ENCODE assay signal across 25 mouse cellular contexts in the genomic region with DNA sequence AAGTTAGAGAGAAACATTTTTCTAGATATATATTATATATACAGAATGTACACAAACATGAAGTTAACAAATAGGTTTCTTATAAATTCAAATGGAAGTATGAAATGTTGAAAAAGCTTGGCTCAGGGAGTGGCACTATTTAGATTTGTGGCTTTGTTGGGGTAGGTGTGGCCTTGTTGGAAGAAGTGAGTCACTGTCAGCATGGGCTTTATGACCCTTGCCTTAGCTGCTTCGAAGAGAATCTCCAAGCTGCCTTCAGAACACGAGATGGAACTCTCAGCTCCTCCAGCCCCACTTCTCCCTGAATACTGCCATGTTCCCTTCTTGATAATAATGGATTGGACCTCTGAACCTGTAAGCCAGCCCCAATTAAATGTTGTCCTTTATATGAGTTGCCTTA.
A peak's percentile ranks its signal among the peaks of the same experiment; 100 is the strongest.
DNase-seq lines count a peak whose midpoint lies in the region; ATAC-seq and TF ChIP-seq lines count a peak whose summit lies in the region.
"Had no signal": no experiment of that assay in that cellular context is flagged by ENCODE, and none has a peak within 500 bp of the region (broad histone marks: within the 10 kb centered on the region; RNA-seq: fewer than 3 reads in every experiment).

No protein-coding gene starts in this region.

- no peak overlapping the region for H3ac ChIP-seq in C2C12 (ENCODE audit: control insufficient read depth, insufficient read length, low read depth)

- ATAC-seq in CD4-positive, CD25-positive, alpha-beta regulatory T cell, adult 4 months: no peak
- ATAC-seq: forebrain, embryonic 14.5 days; forebrain, embryonic 16.5 days had no signal

- no peaks in the 10 kb centered on the region for H3K27me3 ChIP-seq in C2C12 (ENCODE audit: control insufficient read depth, insufficient read depth, insufficient read length)
- H3K27me3 ChIP-seq: CH12.LX; embryonic facial prominence, embryonic 13.5 days; embryonic facial prominence, embryonic 15.5 days; forebrain, embryonic 12.5 days had no signal

- no peaks in the 10 kb centered on the region for H3K79me3 ChIP-seq in C2C12 (ENCODE audit: low read depth)

- peak; percentile 80 for DNase-seq in 3T3-L1 (ENCODE audit: low read depth, low spot score)
- DNase-seq in adipocyte (ENCODE audit: low spot score): peak; percentile 25
- DNase-seq in gastrocnemius, postnatal 25 days: no peak
- no peak for DNase-seq in thymus, postnatal 10 days (ENCODE audit: low spot score in 2 of 2)
- DNase-seq: adrenal gland, adult 8-10 months; adrenal gland, postnatal 14 days; adrenal gland, postnatal 36 days; B cell, adult 2 months; cerebellum, adult 11-12 months; cerebellum, adult 2 months; cerebellum, adult 9-10 months; cerebellum, postnatal 14 days; cerebellum, postnatal 36 days; embryo, embryonic 11 days had no signal

- no peaks in the 10 kb centered on the region for H3K79me2 ChIP-seq in C2C12 (ENCODE audit: control insufficient read depth, insufficient read depth)

- TF ChIP-seq CTCF in C2C12 (IDR thresholded peaks at IDR 0.05; ENCODE audit: control insufficient read depth, insufficient read depth, insufficient read length): no peak

- no peak overlapping the region for H3K4me3 ChIP-seq in C2C12 (ENCODE audit: insufficient read depth, poor library complexity, severe bottlenecking)
- H3K4me3 ChIP-seq: embryonic facial prominence, embryonic 13.5 days; embryonic facial prominence, embryonic 15.5 days; erythroblast, embryonic 14.5 days; forebrain, embryonic 10.5 days; forebrain, embryonic 12.5 days had no signal

- no peaks in the 10 kb centered on the region for H3K36me3 ChIP-seq in C2C12 (ENCODE audit: control insufficient read depth, insufficient read depth)
- H3K36me3 ChIP-seq: embryonic facial prominence, embryonic 13.5 days; embryonic facial prominence, embryonic 15.5 days; forebrain, embryonic 10.5 days; forebrain, embryonic 12.5 days; G1E had no signal

TF ChIP-seq in C2C12, 6 proteins besides CTCF, POLR2A, EP300 and RAD21:
- TF ChIP-seq MAX (IDR thresholded peaks at IDR 0.05) (peak; percentile 58), MYOG (IDR thresholded peaks at IDR 0.05; ENCODE audit: control insufficient read depth, extremely low read depth, insufficient read length) (no peak), USF1 (IDR thresholded peaks at IDR 0.05; ENCODE audit: low read depth) (no peak), CEBPB (IDR thresholded peaks at IDR 0.05; ENCODE audit: low read depth) (no peak)

Comparison
In these comparisons a context has a peak if more than half of its experiments do, and no peak if none do; other contexts are left out.
1. DNase-seq: peak in 3T3-L1 (single experiment) and adipocyte (single experiment); none in gastrocnemius, postnatal 25 days (single experiment) and thymus, postnatal 10 days (0 of 2).